ENCODE assay signal across 32 mouse cellular contexts in genomic region chr8:107100635-107101034, GRCm38 (mm10). TPM values are rescaled to one million over a fixed set of nuclear protein-coding genes. Genes with fewer than 3 reads are reported as not detected.
A peak's percentile ranks its signal among the peaks of the same experiment; 100 is the strongest.
DNase-seq lines count a peak whose midpoint lies in the region; ATAC-seq and TF ChIP-seq lines count a peak whose summit lies in the region.
"Had no signal": no experiment of that assay in that cellular context is flagged by ENCODE, and none has a peak within 500 bp of the region (broad histone marks: within the 10 kb centered on the region; RNA-seq: fewer than 3 reads in every experiment).

No protein-coding gene starts in this region.

- H3K4me1 ChIP-seq in lung, postnatal 0 days (ENCODE audit: insufficient read depth, low read depth, low read length): peaks cover 4% of the 10 kb centered on the region; the same call in 1 of the 2 replicates
- H3K4me1 ChIP-seq in embryonic fibroblast, embryonic 13.5 days (ENCODE audit: control insufficient read depth, insufficient read depth, low read length): no peaks in the 10 kb centered on the region
- H3K4me1 ChIP-seq: embryonic facial prominence, embryonic 12.5 days had no signal

- H3K4me2 ChIP-seq in lung, postnatal 0 days (replicated peaks; ENCODE audit: low read depth, low read length): no peak overlapping the region
- no peak overlapping the region for H3K4me2 ChIP-seq in myocyte (ENCODE audit: low read depth)
- H3K4me2 ChIP-seq: embryonic facial prominence, embryonic 12.5 days; forebrain, embryonic 15.5 days; heart, embryonic 11.5 days; hindbrain, embryonic 15.5 days had no signal

- no peak overlapping the region for H3K4me3 ChIP-seq in lung, postnatal 0 days (ENCODE audit: low read depth, low read length)
- H3K4me3 ChIP-seq in embryonic fibroblast, embryonic 13.5 days (ENCODE audit: insufficient read depth, low read length): no peak overlapping the region
- H3K4me3 ChIP-seq in myocyte: no peak overlapping the region
- H3K4me3 ChIP-seq: embryonic facial prominence, embryonic 12.5 days; erythroblast, embryonic 14.5 days; forebrain, embryonic 15.5 days; heart, adult 2 months; hindbrain, embryonic 10.5 days; hindbrain, embryonic 15.5 days had no signal

- TF ChIP-seq CTCF in lung, postnatal 0 days (IDR thresholded peaks at IDR 0.05): no peak
- TF ChIP-seq CTCF in embryonic fibroblast, embryonic 13.5 days (IDR thresholded peaks at IDR 0.05; ENCODE audit: borderline replicate concordance, insufficient read depth, low read length): no peak

- no peaks in the 10 kb centered on the region for H3K36me3 ChIP-seq in lung, postnatal 0 days (ENCODE audit: insufficient read depth, low read length)
- no peaks in the 10 kb centered on the region for H3K36me3 ChIP-seq in myocyte (ENCODE audit: control insufficient read depth, insufficient read depth)
- H3K36me3 ChIP-seq: embryonic facial prominence, embryonic 12.5 days; forebrain, embryonic 15.5 days; hindbrain, embryonic 10.5 days; hindbrain, embryonic 15.5 days had no signal

- 69% methylated on average over 2 of the region's 2 CpGs for WGBS in lung, postnatal 0 days

- ATAC-seq in lung, postnatal 0 days: no peak
- ATAC-seq: activated CD4-positive, CD25-positive, alpha-beta regulatory T cell, adult 4 months; forebrain, embryonic 15.5 days; intestine, postnatal 0 days; Patski had no signal

- no peak overlapping the region for H3K27ac ChIP-seq in lung, postnatal 0 days (ENCODE audit: low read length)
- H3K27ac ChIP-seq in embryonic fibroblast, embryonic 13.5 days (ENCODE audit: insufficient read depth, low read length): peak overlapping the region; percentile 78
- H3K27ac ChIP-seq: embryonic facial prominence, embryonic 12.5 days; forebrain, embryonic 15.5 days; heart, adult 2 months; hindbrain, embryonic 10.5 days; hindbrain, embryonic 15.5 days had no signal

- H3K79me2 ChIP-seq in myocyte (ENCODE audit: control insufficient read depth, insufficient read depth): peaks cover 12% of the 10 kb centered on the region

- H3K9me3 ChIP-seq in lung, postnatal 0 days (ENCODE audit: low read length): no peaks in the 10 kb centered on the region
- H3K9me3 ChIP-seq: embryonic facial prominence, embryonic 12.5 days; forebrain, embryonic 15.5 days; hindbrain, embryonic 10.5 days; hindbrain, embryonic 15.5 days had no signal

- H3K9ac ChIP-seq in lung, postnatal 0 days (replicated peaks; ENCODE audit: low read depth): no peak overlapping the region
- H3K9ac ChIP-seq: embryonic facial prominence, embryonic 12.5 days; forebrain, embryonic 15.5 days; hindbrain, embryonic 15.5 days had no signal

- TF ChIP-seq EP300 in lung, postnatal 0 days (IDR thresholded peaks at IDR 0.05): no peak

- TF ChIP-seq POLR2A in embryonic fibroblast, embryonic 13.5 days (IDR thresholded peaks at IDR 0.05; ENCODE audit: low read depth, low read length): no peak
- no peak for TF ChIP-seq POLR2A in myocyte (IDR thresholded peaks at IDR 0.05; ENCODE audit: insufficient read length, low read depth)

- H3ac ChIP-seq in myocyte (ENCODE audit: control insufficient read depth, insufficient read length): no peak overlapping the region

- no peaks in the 10 kb centered on the region for H3K27me3 ChIP-seq in lung, postnatal 0 days (replicated peaks; ENCODE audit: insufficient read depth, low read length)
- no peaks in the 10 kb centered on the region for H3K27me3 ChIP-seq in myocyte (ENCODE audit: control insufficient read depth, insufficient read depth, insufficient read length)
- H3K27me3 ChIP-seq: embryonic facial prominence, embryonic 12.5 days; forebrain, embryonic 15.5 days; hindbrain, embryonic 15.5 days; Patski had no signal

- DNase-seq in lung, postnatal 0 days (ENCODE audit: low spot score): peak; percentile 56
- no peak for DNase-seq in lung, postnatal 10 days
- peak; percentile 89 for DNase-seq in NIH3T3 (ENCODE audit: low read depth)
- no peak for DNase-seq in right cerebral cortex, adult 2 months (ENCODE audit: low spot score in 2 of 2)
- no peak for DNase-seq in left cerebral cortex, postnatal 36 days (ENCODE audit: low spot score in 2 of 2)
- DNase-seq: adrenal gland, adult 8-10 months; adrenal gland, postnatal 36 days; cerebellum, adult 11 months; cerebellum, adult 8-10 months; cerebellum, postnatal 14 days; embryo, embryonic 11 days; gastrocnemius, postnatal 36 days; heart, adult 2 months had no signal

- intact Hi-C loops in left cerebral cortex, postnatal 36 days (cut with DNase I): loop anchor here (5.0 kb wide), 2 partner anchors 222 to 327 kb away; partner anchors contain the start of gene Nob1

TF ChIP-seq in myocyte, 11 proteins besides CTCF, POLR2A, EP300 and RAD21:
- no peak for TF ChIP-seq REST (IDR thresholded peaks at IDR 0.05; ENCODE audit: insufficient read depth, insufficient read length)
- peak; percentile 33; the same call in 1 of the 2 replicates for TF ChIP-seq CEBPB (IDR thresholded peaks at IDR 0.05; ENCODE audit: insufficient read depth, poor library complexity, severe bottlenecking)
TF ChIP-seq in myocyte: peak in this region for 1.

RNA-seq across cellular contexts. Expression of gene Terf2, which starts 4.3 kb away (rescaled TPM):
- polyA plus RNA-seq in lung, postnatal 0 days (2015; fragmentation: Nextera tagmentation; extraction: Ambion mirVana): 13.1 and 13.2 TPM in 2 replicates
- polyA plus RNA-seq in embryonic fibroblast, embryonic 13.5 days (2011; ENCODE audit: insufficient read length, low read depth, missing spikeins): 28.0 and 35.7 TPM in 2 replicates
- polyA plus RNA-seq in myocyte (2012; fragmentation: generic; extraction: Trizol): 14.7 TPM
- 10 to 100 TPM; 37.9 to 38.3 TPM for total RNA-seq in left cerebral cortex, postnatal 36 days (2021)

RNA-seq across cellular contexts. Expression of gene Tmed6, which starts 35.2 kb away (rescaled TPM):
- polyA plus RNA-seq in lung, postnatal 0 days (2015; fragmentation: Nextera tagmentation; extraction: Ambion mirVana): 2.3 and 2.4 TPM in 2 replicates
- not detected in 2 replicates for polyA plus RNA-seq in embryonic fibroblast, embryonic 13.5 days (2011; ENCODE audit: insufficient read length, low read depth, missing spikeins)
- polyA plus RNA-seq in myocyte (2012; fragmentation: generic; extraction: Trizol): not detected
- total RNA-seq in left cerebral cortex, postnatal 36 days (2021): not detected
- total RNA-seq: adrenal gland, adult 8-10 months; adrenal gland, postnatal 36 days; common myeloid progenitor, adult 5-6 weeks; gastrocnemius, adult 8-10 months; gastrocnemius, postnatal 36 days; heart, adult 2 months; heart, postnatal 25 days; MEL had no signal
- polyA plus RNA-seq: activated CD4-positive, CD25-positive, alpha-beta regulatory T cell, adult 4 months; brain, embryonic 14.5 days; C2C12; embryonic facial prominence, embryonic 12.5 days; erythroblast, embryonic 14.5 days; forebrain, embryonic 11.5 days; forebrain, embryonic 15.5 days; heart, adult 2 months; heart, embryonic 11.5 days; heart, embryonic 16.5 days; hindbrain, embryonic 10.5 days; hindbrain, embryonic 15.5 days had no signal

RNA-seq across cellular contexts. Expression of gene Nip7, which starts 44.0 kb away (rescaled TPM):
- polyA plus RNA-seq in lung, postnatal 0 days (2015; fragmentation: Nextera tagmentation; extraction: Ambion mirVana): 33.5 and 37.3 TPM in 2 replicates
- 71.2 and 71.5 TPM in 2 replicates for polyA plus RNA-seq in embryonic fibroblast, embryonic 13.5 days (2011; ENCODE audit: insufficient read length, low read depth, missing spikeins)
- polyA plus RNA-seq in myocyte (2012; fragmentation: generic; extraction: Trizol): 81.4 TPM
- 10 to 100 TPM; 42.2 to 43.8 TPM for total RNA-seq in left cerebral cortex, postnatal 36 days (2021)

RNA-seq across cellular contexts. Expression of gene Cog8, which starts 44.1 kb away (rescaled TPM):
- 24.3 and 25.9 TPM in 2 replicates for polyA plus RNA-seq in lung, postnatal 0 days (2015; fragmentation: Nextera tagmentation; extraction: Ambion mirVana)
- 31.0 TPM in 2 replicates for polyA plus RNA-seq in embryonic fibroblast, embryonic 13.5 days (2011; ENCODE audit: insufficient read length, low read depth, missing spikeins)
- 28.3 TPM for polyA plus RNA-seq in myocyte (2012; fragmentation: generic; extraction: Trizol)
- total RNA-seq in left cerebral cortex, postnatal 36 days (2021): 10 to 100 TPM; 27.2 to 27.8 TPM

RNA-seq across cellular contexts. Expression of gene Cyb5b, which starts 49.8 kb away (rescaled TPM):
- polyA plus RNA-seq in lung, postnatal 0 days (2015; fragmentation: Nextera tagmentation; extraction: Ambion mirVana): 58.4 and 63.1 TPM in 2 replicates
- polyA plus RNA-seq in embryonic fibroblast, embryonic 13.5 days (2011; ENCODE audit: insufficient read length, low read depth, missing spikeins): 95.0 and 110 TPM in 2 replicates
- polyA plus RNA-seq in myocyte (2012; fragmentation: generic; extraction: Trizol): 48.3 TPM
- 10 to 100 TPM; 88.3 to 91.7 TPM for total RNA-seq in left cerebral cortex, postnatal 36 days (2021)

Comparison
In these comparisons a context has a peak if more than half of its experiments do, and no peak if none do; other contexts are left out.
1. DNase-seq: peak in lung, postnatal 0 days (single experiment) and NIH3T3 (single experiment); none in lung, postnatal 10 days (single experiment), right cerebral cortex, adult 2 months (0 of 2) and left cerebral cortex, postnatal 36 days (0 of 2).